9 mouse cellular contexts compared by ENCODE assay signal in the genomic region with DNA sequence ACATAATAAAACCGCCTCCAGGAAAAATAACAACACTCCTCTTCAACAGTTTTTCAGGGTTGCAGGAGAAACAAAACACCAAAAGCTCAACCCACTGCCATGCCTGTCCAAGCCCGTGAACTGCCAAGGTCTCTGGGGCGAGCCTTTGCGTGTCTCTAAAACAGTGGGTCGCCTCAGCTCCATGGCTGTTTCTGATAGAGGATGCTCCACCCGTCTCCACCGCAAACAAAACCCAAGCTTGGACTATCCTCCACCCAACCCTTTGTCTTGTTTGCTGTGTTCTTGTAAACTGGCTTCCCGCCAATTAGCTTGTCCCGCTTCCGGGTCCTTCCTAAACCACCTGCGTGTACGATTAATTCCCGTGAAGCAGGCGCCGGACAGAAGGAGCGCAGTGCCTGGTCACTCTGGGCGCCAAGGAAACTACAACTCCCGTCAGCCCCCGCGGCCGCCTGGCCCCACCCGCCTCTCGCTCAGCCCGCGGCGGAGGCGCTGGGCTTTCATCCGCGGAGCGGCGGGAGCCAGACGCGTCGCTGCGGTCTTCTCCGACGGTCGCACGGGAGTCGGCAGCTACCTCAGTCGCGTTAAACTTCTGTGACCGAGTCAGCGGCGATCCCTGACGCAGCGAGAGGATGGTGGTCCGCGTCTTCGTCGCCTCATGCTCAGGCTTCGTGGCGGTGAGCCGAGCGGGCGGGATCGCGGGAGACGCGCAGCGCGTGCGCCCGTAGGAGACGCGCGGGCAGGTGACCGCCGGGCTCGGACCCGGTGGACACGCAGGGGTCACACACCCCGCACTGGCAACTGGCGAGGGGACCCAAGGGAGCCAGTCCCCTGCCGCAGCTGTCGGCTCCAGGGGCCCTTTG. TPM values are rescaled to one million over a fixed set of nuclear protein-coding genes. Genes with fewer than 3 reads are reported as not detected.
A peak's percentile ranks its signal among the peaks of the same experiment; 100 is the strongest.
DNase-seq lines count a peak whose midpoint lies in the region; ATAC-seq and TF ChIP-seq lines count a peak whose summit lies in the region.
"Had no signal": no experiment of that assay in that cellular context is flagged by ENCODE, and none has a peak within 500 bp of the region (broad histone marks: within the 10 kb centered on the region; RNA-seq: fewer than 3 reads in every experiment).

Gene Sh3bgrl2 (plus strand): TSS at position 498 of the 860 bp plus-strand sequence.

- peak; percentile 50 for DNase-seq in CD4-positive helper T cell, adult 2 months (ENCODE audit: low read depth, low spot score)
- DNase-seq in c-Kit-positive CD71-positive TER-119-negative erythroid progenitor cells, embryonic 14.5 days (ENCODE audit: low read depth), result peak; percentile 58
- DNase-seq in heart, postnatal 0 days (ENCODE audit: low spot score), result peak; percentile 55
- peak; percentile 86 to 94 for DNase-seq in kidney, postnatal 36 days
- DNase-seq in liver, embryonic 13.5 days, result peak; percentile 68
- DNase-seq in natural killer cell, adult 2 months (ENCODE audit: low spot score in 2 of 2), result peak; percentile 32 to 36
- peak; percentile 61 for DNase-seq in splenic B cell, adult 2 months (ENCODE audit: low read depth, low spot score)

- H3K36me3 ChIP-seq in forebrain, embryonic 13.5 days (ENCODE audit: poor library complexity, severe bottlenecking), result no peaks in the 10 kb centered on the region
- H3K36me3 ChIP-seq in heart, postnatal 0 days (replicated peaks; ENCODE audit: control insufficient read depth, insufficient read depth, low read length), result no peaks in the 10 kb centered on the region
- H3K36me3 ChIP-seq in liver, embryonic 13.5 days, result no peaks in the 10 kb centered on the region
- no peaks in the 10 kb centered on the region for H3K36me3 ChIP-seq in splenic B cell, adult 2 months (ENCODE audit: control insufficient read depth, insufficient read depth, low read length, poor library complexity, severe bottlenecking)
- H3K36me3 ChIP-seq: G1E had no signal

- no peak for TF ChIP-seq CTCF in heart, postnatal 0 days (IDR thresholded peaks at IDR 0.05; ENCODE audit: low read depth)

- H3K27me3 ChIP-seq in forebrain, embryonic 13.5 days, result no peaks in the 10 kb centered on the region
- H3K27me3 ChIP-seq in heart, postnatal 0 days (ENCODE audit: control insufficient read depth, insufficient read depth, low read length), result no peaks in the 10 kb centered on the region
- H3K27me3 ChIP-seq in liver, embryonic 13.5 days, result peaks cover 22% of the 10 kb centered on the region
- H3K27me3 ChIP-seq in splenic B cell, adult 2 months (ENCODE audit: control insufficient read depth, insufficient read depth, low read length, poor library complexity, severe bottlenecking), result no peaks in the 10 kb centered on the region

- no peak within 1 kb of the TSS for H3K27ac ChIP-seq in forebrain, embryonic 13.5 days
- no peak within 1 kb of the TSS for H3K27ac ChIP-seq in heart, postnatal 0 days (ENCODE audit: low read depth)
- no peak within 1 kb of the TSS for H3K27ac ChIP-seq in liver, embryonic 13.5 days

- no peak for TF ChIP-seq EP300 in heart, postnatal 0 days (IDR thresholded peaks at IDR 0.05; ENCODE audit: low read depth)

- H3K4me1 ChIP-seq in forebrain, embryonic 13.5 days, result no peaks in the 10 kb centered on the region
- H3K4me1 ChIP-seq in heart, postnatal 0 days (ENCODE audit: control insufficient read depth, insufficient read depth), result peaks cover 5% of the 10 kb centered on the region; the same call in 1 of the 2 replicates
- H3K4me1 ChIP-seq in liver, embryonic 13.5 days (replicated peaks), result peaks cover 12% of the 10 kb centered on the region

- H3K9me3 ChIP-seq in forebrain, embryonic 13.5 days (replicated peaks), result no peaks in the 10 kb centered on the region
- 0 out of 2 replicates have a peak, but pooled peaks cover 4% of the 10 kb centered on the region for H3K9me3 ChIP-seq in heart, postnatal 0 days (replicated peaks; ENCODE audit: control insufficient read depth, low read length)
- H3K9me3 ChIP-seq in liver, embryonic 13.5 days (replicated peaks), result no peaks in the 10 kb centered on the region

- WGBS in forebrain, embryonic 13.5 days, result 1% methylated on average over 65 of the region's 76 CpGs
- 2% methylated on average over 76 of the region's 76 CpGs for WGBS in heart, postnatal 0 days
- WGBS in liver, embryonic 13.5 days (ENCODE audit: insufficient replicate concordance), result 2% methylated on average over 74 of the region's 76 CpGs

- peak within 1 kb of the TSS; percentile 61 for H3K4me3 ChIP-seq in forebrain, embryonic 13.5 days
- H3K4me3 ChIP-seq in heart, postnatal 0 days (ENCODE audit: low read depth, low read length), result peak within 1 kb of the TSS; percentile 66
- peak within 1 kb of the TSS; percentile 61 for H3K4me3 ChIP-seq in liver, embryonic 13.5 days (replicated peaks)

- ATAC-seq in forebrain, embryonic 13.5 days, result peak; percentile 97
- peak; percentile 92 for ATAC-seq in heart, postnatal 0 days (ENCODE audit: insufficient read depth, low read depth)
- peak; percentile 90 for ATAC-seq in liver, embryonic 13.5 days (ENCODE audit: low read depth)

- H3K9ac ChIP-seq in forebrain, embryonic 13.5 days, result peak within 1 kb of the TSS; percentile 65
- H3K9ac ChIP-seq in heart, postnatal 0 days (replicated peaks; ENCODE audit: low read depth, low read length), result peak within 1 kb of the TSS; percentile 28
- H3K9ac ChIP-seq in liver, embryonic 13.5 days, result peak within 1 kb of the TSS; percentile 67

- H3K4me2 ChIP-seq in forebrain, embryonic 13.5 days, result peak within 1 kb of the TSS; percentile 69
- H3K4me2 ChIP-seq in heart, postnatal 0 days (ENCODE audit: low read depth, low read length), result peak within 1 kb of the TSS; percentile 71
- H3K4me2 ChIP-seq in liver, embryonic 13.5 days, result peak within 1 kb of the TSS; percentile 70

RNA-seq across cellular contexts. Expression of gene Sh3bgrl2, which starts in this region (rescaled TPM):
- polyA plus RNA-seq in forebrain, embryonic 13.5 days (2015; fragmentation: Nextera tagmentation; extraction: Ambion mirVana), result 12.7 and 16.9 TPM in 2 replicates
- total RNA-seq in heart, postnatal 0 days (2014; rRNA removed; ENCODE audit: low replicate concordance), result 3.6 and 3.8 TPM in 2 replicates
- polyA plus RNA-seq in heart, postnatal 0 days (2015; fragmentation: Nextera tagmentation; extraction: Ambion mirVana), result 4.7 and 5.7 TPM in 2 replicates
- 9.6 and 11.9 TPM in 2 replicates for polyA plus RNA-seq in liver, embryonic 13.5 days (2015; fragmentation: Nextera tagmentation; extraction: Ambion mirVana)
- polyA plus RNA-seq: G1E had no signal

Comparison
In these comparisons a context has a peak if more than half of its experiments do, and no peak if none do; other contexts are left out.
1. DNase-seq: peak in every context shown above with its lines; median percentile 90 in kidney, postnatal 36 days; 68 in liver, embryonic 13.5 days; 61 in splenic B cell, adult 2 months; 58 in c-Kit-positive CD71-positive TER-119-negative erythroid progenitor cells, embryonic 14.5 days; 55 in heart, postnatal 0 days; 50 in CD4-positive helper T cell, adult 2 months; 34 in natural killer cell, adult 2 months.